Mouse (Mus musculus) forebrain, embryonic 14.5 days (tissue): ENCODE data around the gene Etl4. TPM values are rescaled to one million over a fixed set of nuclear protein-coding genes. Genes with fewer than 3 reads are reported as not detected.
"Not testable (repeated sequence)": the region's sequence is repeated elsewhere in the genome, so short reads cannot be mapped to it uniquely, and the experiment has no call there.

Experiments
- ATAC-seq: fragments of 200-750 bp; cut with Nextera tagmentation; 2 replicates; pipeline ENCODE4 v1.8.0; 2017; ENCODE audit warnings: mild to moderate bottlenecking, moderate library complexity
- DNase-seq: peaks from one replicate; pipeline ENCODE4 v3.0.0-alpha.2; 2015; ENCODE audit warnings: low spot score
- H3K27ac ChIP-seq: fragments of 300-500 bp; sonication (generic); 2 replicates; pipeline ENCODE4 v1.5.1; 2014; ENCODE audit warnings: low read depth, mild to moderate bottlenecking, control low read depth, low read length, moderate library complexity
- H3K27me3 ChIP-seq: fragments of 300-500 bp; sonication (generic); replicated peaks from 2 replicates; pipeline ENCODE4 v1.6.1; 2014; ENCODE audit warnings: low read length, control low read depth, mixed read lengths; ENCODE audit not compliant: control insufficient read depth, insufficient read depth
- H3K36me3 ChIP-seq: fragments of 300-500 bp; sonication (generic); 2 replicates; pipeline ENCODE4 v1.6.1; 2014; ENCODE audit warnings: low read length, control low read depth; ENCODE audit not compliant: control insufficient read depth, insufficient read depth
- H3K4me1 ChIP-seq: fragments of 300-500 bp; sonication (generic); 2 replicates; pipeline ENCODE4 v1.6.1; 2014; ENCODE audit warnings: antibody characterized with exemption, low read length, control low read depth; ENCODE audit not compliant: control insufficient read depth, insufficient read depth
- H3K4me2 ChIP-seq: fragments of 300-500 bp; sonication (generic); 2 replicates; pipeline ENCODE4 v1.6.1; 2014; ENCODE audit warnings: mild to moderate bottlenecking, control low read depth, low read length
- H3K4me3 ChIP-seq: fragments of 300-500 bp; sonication (generic); 2 replicates; pipeline ENCODE4 v1.5.1; 2014; ENCODE audit warnings: low read depth, low read length, control low read depth
- H3K9ac ChIP-seq: fragments of 300-500 bp; sonication (generic); 2 replicates; pipeline ENCODE4 v1.6.1; 2014; ENCODE audit warnings: mild to moderate bottlenecking, low read length, control low read depth, moderate library complexity
- H3K9me3 ChIP-seq: fragments of 300-500 bp; sonication (generic); replicated peaks from 2 replicates; pipeline ENCODE4 v1.6.1; 2016; ENCODE audit warnings: low read length, control low read depth, mixed read lengths; ENCODE audit not compliant: control insufficient read depth
- WGBS: fragments of 180-500 bp; shearing (Covaris S2); extraction: QIAGEN DNeasy Blood & Tissue Kit; methylation state at CpG from one replicate; pipeline ENCODE4 v1.1.7; 2014; 5-methylcytosine and 5-hydroxymethylcytosine counted together
- polyA plus RNA-seq: library from polyadenylated mRNA; unstranded; fragments of >200 nt; fragmentation: Nextera tagmentation; extraction: Ambion mirVana; gene quantifications from 2 replicates; pipeline ENCODE4 v1.2.1, GENCODE M21; 2014

Gene Etl4
- polyA plus RNA-seq, 1 experiment from 2014 or later: 14.7 TPM

- H3K36me3 ChIP-seq: no peaks in the 10 kb centered on the region
- 88% methylated on average over 2 of the region's 2 CpGs for WGBS
- H3K4me3 ChIP-seq: no peak overlapping the region
- no peak overlapping the region for H3K4me2 ChIP-seq
- DNase-seq (no peak), ATAC-seq (no peak)
- H3K27ac ChIP-seq: no peak overlapping the region
- no peaks in the 10 kb centered on the region for H3K9me3 ChIP-seq
- no peak overlapping the region for H3K9ac ChIP-seq
- H3K4me1 ChIP-seq: no peaks in the 10 kb centered on the region
- no peaks in the 10 kb centered on the region for H3K27me3 ChIP-seq
These were observed 467.4 kb downstream of the Etl4 start for GRCm38 (mm10) chr2:20377026-20377425.

DNA sequence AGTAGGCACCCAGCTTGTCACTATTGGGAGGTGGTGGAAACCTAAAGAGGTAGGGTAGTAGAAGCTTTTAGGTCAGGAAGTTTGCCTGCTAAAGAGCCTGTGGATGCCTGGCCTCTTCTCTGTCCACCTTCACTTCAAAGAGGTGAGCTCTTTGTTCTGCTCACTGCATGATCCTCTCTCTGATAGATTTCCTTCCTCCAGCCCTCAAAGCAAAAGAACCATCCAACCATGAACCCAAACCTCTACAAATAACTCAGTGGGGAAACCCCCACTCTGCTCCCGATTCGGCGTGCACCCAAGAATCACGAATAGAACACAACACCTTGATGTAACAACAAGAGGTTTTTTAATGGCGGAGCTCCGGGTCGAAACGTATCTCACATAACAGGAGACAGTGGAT lies 471.3 kb downstream of the Etl4 start:
- 81% methylated on average over 4 of the region's 8 CpGs for WGBS
- H3K9me3 ChIP-seq, H3K4me2 ChIP-seq, H3K4me1 ChIP-seq, H3K36me3 ChIP-seq, H3K4me3 ChIP-seq, H3K27ac ChIP-seq, H3K9ac ChIP-seq, ATAC-seq, H3K27me3 ChIP-seq, DNase-seq: not testable (repeated sequence)

DNA sequence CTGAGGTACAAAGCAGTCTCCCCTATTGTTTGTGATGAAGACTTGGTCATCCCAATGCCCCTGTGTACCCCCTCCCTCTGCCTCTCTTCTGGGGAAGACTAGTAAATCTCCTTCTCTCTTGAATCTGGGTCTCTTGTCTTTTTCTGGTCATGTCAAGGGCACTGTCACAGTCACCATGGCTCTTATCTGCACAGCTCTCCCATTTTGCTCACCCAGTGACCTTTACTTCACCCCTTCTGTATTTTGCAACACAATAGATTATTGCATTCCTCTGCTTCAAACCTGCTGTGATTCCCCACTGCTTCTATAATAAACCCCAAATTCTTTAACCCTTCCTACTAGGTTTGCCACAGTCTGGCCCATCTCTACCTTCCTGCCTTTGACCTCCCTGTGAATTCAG lies 484.5 kb downstream of the Etl4 start:
- Histone ChIP-seq H3K27ac (no peak overlapping the region), H3K27me3 (no peaks in the 10 kb centered on the region), H3K4me1 (no peaks in the 10 kb centered on the region), H3K9me3 (no peaks in the 10 kb centered on the region), H3K4me3 (no peak overlapping the region), H3K36me3 (no peaks in the 10 kb centered on the region), H3K9ac (no peak overlapping the region), H3K4me2 (no peak overlapping the region)
- no peak for ATAC-seq
- no peak for DNase-seq

GRCm38 (mm10) chr2:20396978-20397377 lies 487.4 kb downstream of the Etl4 start:
- ATAC-seq: no peak
- DNase-seq: no peak
- no peaks in the 10 kb centered on the region for H3K27me3 ChIP-seq
- H3K9ac ChIP-seq: no peak overlapping the region
- H3K4me3 ChIP-seq: no peak overlapping the region
- 94% methylated on average over 6 of the region's 6 CpGs for WGBS
- H3K4me2 ChIP-seq: no peak overlapping the region
- no peaks in the 10 kb centered on the region for H3K9me3 ChIP-seq
- H3K4me1 ChIP-seq: no peaks in the 10 kb centered on the region
- no peak overlapping the region for H3K27ac ChIP-seq
- H3K36me3 ChIP-seq: no peaks in the 10 kb centered on the region

GRCm38 (mm10) chr2:20400556-20400955 lies 491.0 kb downstream of the Etl4 start:
- DNase-seq (no peak), ATAC-seq (no peak)
- no peak overlapping the region for H3K4me2 ChIP-seq
- no peaks in the 10 kb centered on the region for H3K4me1 ChIP-seq
- H3K4me3 ChIP-seq: no peak overlapping the region
- no peaks in the 10 kb centered on the region for H3K9me3 ChIP-seq
- H3K9ac ChIP-seq: no peak overlapping the region
- WGBS: 54% methylated on average over 3 of the region's 3 CpGs
- no peaks in the 10 kb centered on the region for H3K36me3 ChIP-seq
- H3K27me3 ChIP-seq: no peaks in the 10 kb centered on the region
- H3K27ac ChIP-seq: no peak overlapping the region

- WGBS: 58% methylated on average over 1 of the region's 1 CpGs
- Histone ChIP-seq H3K9me3 (no peaks in the 10 kb centered on the region), H3K27ac (no peak overlapping the region), H3K9ac (no peak overlapping the region), H3K36me3 (no peaks in the 10 kb centered on the region), H3K4me2 (no peak overlapping the region), H3K4me1 (no peaks in the 10 kb centered on the region), H3K27me3 (no peaks in the 10 kb centered on the region), H3K4me3 (no peak overlapping the region)
- no peak for ATAC-seq
- DNase-seq: no peak
These were observed 494.8 kb downstream of the Etl4 start for GRCm38 (mm10) chr2:20404395-20404794.

DNA sequence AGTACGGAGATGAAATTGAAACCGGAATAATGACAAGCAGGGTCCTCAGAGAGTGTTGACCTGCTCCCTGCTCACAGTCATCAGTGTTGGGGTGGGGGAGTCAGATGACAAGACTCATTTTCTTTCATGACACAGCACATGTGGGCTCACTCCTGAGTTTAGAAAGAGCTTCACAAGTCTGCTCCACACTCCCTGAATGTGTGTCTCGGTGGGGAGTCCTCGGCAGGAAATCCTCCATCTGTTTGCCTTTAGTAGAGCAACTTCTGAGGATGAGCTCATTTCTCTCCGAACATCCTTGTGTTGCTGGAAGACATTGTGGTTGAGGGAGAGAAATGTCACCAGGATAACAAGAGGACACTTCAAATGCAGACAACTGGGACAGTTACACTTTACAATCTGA lies 497.5 kb downstream of the Etl4 start:
- Histone ChIP-seq H3K27me3 (no peaks in the 10 kb centered on the region), H3K36me3 (no peaks in the 10 kb centered on the region), H3K9me3 (no peaks in the 10 kb centered on the region), H3K4me3 (no peak overlapping the region), H3K27ac (no peak overlapping the region), H3K4me2 (no peak overlapping the region), H3K4me1 (no peaks in the 10 kb centered on the region), H3K9ac (no peak overlapping the region)
- WGBS: 62% methylated on average over 5 of the region's 5 CpGs
- DNase-seq: no peak
- ATAC-seq: no peak

DNA sequence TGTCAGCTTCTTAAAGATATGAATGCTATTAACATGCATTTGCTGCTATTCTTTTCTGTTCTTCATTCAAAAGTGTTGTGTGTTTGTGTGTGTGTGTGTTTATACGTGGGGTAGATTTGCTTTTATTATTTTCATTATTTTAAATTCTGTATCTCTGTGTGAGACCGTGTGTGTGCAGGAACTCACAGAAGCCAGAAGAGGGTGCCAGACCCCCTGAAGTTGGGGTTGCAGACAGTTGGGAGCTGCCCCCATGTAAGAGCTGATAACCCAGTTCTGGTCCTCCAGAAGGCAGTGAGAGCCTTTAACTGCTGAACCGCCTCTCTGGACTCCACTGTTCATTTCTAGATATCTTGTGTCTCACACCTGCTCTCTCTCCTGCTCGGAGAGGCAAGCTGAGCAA lies 505.3 kb downstream of the Etl4 start:
- ATAC-seq (no peak), DNase-seq (no peak)
- Histone ChIP-seq H3K36me3 (no peaks in the 10 kb centered on the region), H3K4me3 (no peak overlapping the region), H3K4me2 (no peak overlapping the region), H3K27ac (no peak overlapping the region), H3K9ac (no peak overlapping the region), H3K27me3 (no peaks in the 10 kb centered on the region), H3K4me1 (no peaks in the 10 kb centered on the region), H3K9me3 (no peaks in the 10 kb centered on the region)
- 83% methylated on average over 4 of the region's 4 CpGs for WGBS

GRCm38 (mm10) chr2:20416934-20417614 lies 507.5 kb downstream of the Etl4 start:
- 15% methylated on average over 8 of the region's 8 CpGs for WGBS
- peak; percentile 22 for DNase-seq
- no peak overlapping the region for H3K27ac ChIP-seq

More at GRCm38 (mm10) chr2:20416934-20417614, 507.5 kb downstream of the Etl4 start:
- H3K9me3 ChIP-seq: no peaks in the 10 kb centered on the region
- no peaks in the 10 kb centered on the region for H3K4me1 ChIP-seq
- no peak overlapping the region for H3K4me2 ChIP-seq
- H3K36me3 ChIP-seq: no peaks in the 10 kb centered on the region
- no peak overlapping the region for H3K4me3 ChIP-seq
- 0 out of 2 replicates have a peak, but pooled peaks have one; percentile 52 for ATAC-seq
- H3K27me3 ChIP-seq: no peaks in the 10 kb centered on the region
- no peak overlapping the region for H3K9ac ChIP-seq
